Mouse (Mus musculus) cerebellum, postnatal 36 days (tissue): ENCODE data around the gene Atxn3.

ENCODE experiments used
- DNase-seq, 2 experiments: peaks; one replicate each; pipeline ENCODE4 v3.0.0; 2021 to 2022; ENCODE audit warnings: mixed read lengths in 2 of 2

The Atxn3 gene

GRCm38 (mm10) chr12:101889351-101889750 lies 68.7 kb downstream of the Atxn3 start:
- DNase-seq = no peak

GRCm38 (mm10) chr12:101888312-101888711 lies 69.7 kb downstream of the Atxn3 start:
- DNase-seq = no peak

GRCm38 (mm10) chr12:101884926-101885325 lies 73.1 kb downstream of the Atxn3 start:
- no peak for DNase-seq

- DNase-seq = no peak
Observed at GRCm38 (mm10) chr12:101876374-101876773, 81.7 kb downstream of the Atxn3 start.

GRCm38 (mm10) chr12:101875107-101875506 lies 82.9 kb downstream of the Atxn3 start:
- DNase-seq = no peak
